Mouse (Mus musculus): ENCODE measurements around the gene Gm13030. TPM values are rescaled to one million over a fixed set of nuclear protein-coding genes. Genes with fewer than 3 reads are reported as not detected.

Gm13030 gene
- polyA plus RNA-seq, 1 experiment = not detected

- Histone ChIP-seq H3K27ac (ENCODE audit: insufficient read depth, low read length) (no peak overlapping the region), H3K4me1 (ENCODE audit: control insufficient read depth, insufficient read depth, low read length) (0 out of 2 replicates have a peak, but pooled peaks cover 2% of the 10 kb centered on the region), H3K27me3 (ENCODE audit: control insufficient read depth, insufficient read depth, low read length) (no peaks in the 10 kb centered on the region), H3K4me3 (replicated peaks; ENCODE audit: insufficient read depth, low read depth, low read length) (no peak overlapping the region)
- TF ChIP-seq POLR2A (IDR thresholded peaks at IDR 0.05; ENCODE audit: borderline replicate concordance, insufficient read depth, low read length) (no peak), CTCF (IDR thresholded peaks at IDR 0.05; ENCODE audit: borderline replicate concordance, insufficient read depth, low read depth, low read length) (no peak)
- DNase-seq = no peak
- WGBS = 81% methylated on average over 2 of the region's 2 CpGs
These were observed 52.7 kb downstream of the Gm13030 start for GRCm38 (mm10) chr4:138821036-138821435.

Other genes with a start within 250 kb of the Gm13030 start
- 1.6 and 2.7 TPM in 2 replicates for gene Vwa5b1, start 238.1 kb downstream of the Gm13030 start, polyA plus RNA-seq (2012; rRNA removed)
- gene Pla2g2c, start 149.2 kb downstream of the Gm13030 start, polyA plus RNA-seq (2012; rRNA removed) = 0.22 and 0.33 TPM in 2 replicates
- gene Ubxn10, start 136.8 kb downstream of the Gm13030 start, polyA plus RNA-seq (2012; rRNA removed) = 1.9 and 2.3 TPM in 2 replicates
- gene Pla2g2f, start 116.3 kb downstream of the Gm13030 start, polyA plus RNA-seq (2012; rRNA removed) = 0.41 and 0.69 TPM in 2 replicates
- 0.11 and 0.16 TPM in 2 replicates for gene Pla2g2d, start 98.2 kb downstream of the Gm13030 start, polyA plus RNA-seq (2012; rRNA removed)
- 2.0 and 4.7 TPM in 2 replicates for gene Pla2g5, start 10.5 kb downstream of the Gm13030 start, polyA plus RNA-seq (2012; rRNA removed)
- gene Pla2g2e, start 4.0 kb upstream of the Gm13030 start, polyA plus RNA-seq (2012; rRNA removed) = not detected in 2 replicates
- 8.3 and 9.0 TPM in 2 replicates for gene Otud3, start 40.0 kb upstream of the Gm13030 start, polyA plus RNA-seq (2012; rRNA removed)
- not detected in 2 replicates for gene Rnf186, start 93.1 kb upstream of the Gm13030 start, polyA plus RNA-seq (2012; rRNA removed)
- gene Tmco4, start 98.9 kb upstream of the Gm13030 start, polyA plus RNA-seq (2012; rRNA removed) = 2.4 and 2.5 TPM in 2 replicates
- gene Htr6, start 201.6 kb upstream of the Gm13030 start, polyA plus RNA-seq (2012; rRNA removed) = 1.1 and 1.2 TPM in 2 replicates
- 55.0 and 63.1 TPM in 2 replicates for gene Nbl1, start 219.0 kb upstream of the Gm13030 start, polyA plus RNA-seq (2012; rRNA removed)